Mouse (Mus musculus): ENCODE measurements around the gene Oas1g. TPM values are rescaled to one million over a fixed set of nuclear protein-coding genes. Genes with fewer than 3 reads are reported as not detected.

Oas1g gene
- 2.8 TPM for polyA plus RNA-seq (2017; shearing (Covaris generic))

DNA sequence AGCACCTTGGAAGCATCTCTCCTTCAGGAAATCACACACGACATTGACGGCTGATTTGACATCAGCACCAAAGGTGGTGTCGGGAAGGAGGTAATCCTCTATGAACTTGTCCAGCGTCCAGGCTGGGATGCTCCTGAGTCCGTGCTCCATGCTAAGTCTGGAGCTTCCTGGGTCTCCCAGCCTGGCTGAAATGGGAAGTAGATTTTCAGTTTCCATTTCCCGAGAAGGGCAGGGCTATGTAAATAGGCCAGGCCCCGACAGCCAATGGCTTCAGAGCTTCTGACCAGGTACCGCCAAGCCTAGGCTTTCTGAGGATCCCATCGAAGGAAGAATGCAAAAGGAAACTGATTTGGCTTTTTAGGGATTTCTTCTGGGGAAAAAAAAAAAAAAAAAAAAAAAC is at the start of gene Oas1g:
Oas1g (minus strand) TSS at position 201 of the 400 bp plus-strand sequence.

DNA sequence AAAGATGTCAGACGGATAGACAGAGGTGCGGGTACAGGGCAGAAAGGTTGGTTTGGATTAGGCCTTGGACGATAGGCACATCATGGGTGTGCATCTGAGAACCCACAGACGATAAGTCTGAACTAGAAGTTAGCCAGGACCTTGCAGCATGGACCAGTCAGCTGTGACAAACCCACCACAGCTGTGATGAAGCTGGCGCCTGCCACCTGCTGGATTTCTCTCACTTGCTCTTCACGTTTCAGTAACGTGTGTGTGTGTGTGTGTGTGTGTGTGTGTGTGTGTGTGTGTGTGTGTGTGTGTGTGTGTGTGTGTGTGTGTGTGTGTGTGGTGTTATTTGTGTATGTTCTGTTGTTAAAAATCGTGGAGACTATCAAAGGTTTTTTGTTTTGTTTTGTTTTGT is 26.8 kb upstream of the Oas1g start, which contains the start of gene Oas1d:
Oas1d (plus strand) TSS at position 333 of the 400 bp plus-strand sequence.

DNA sequence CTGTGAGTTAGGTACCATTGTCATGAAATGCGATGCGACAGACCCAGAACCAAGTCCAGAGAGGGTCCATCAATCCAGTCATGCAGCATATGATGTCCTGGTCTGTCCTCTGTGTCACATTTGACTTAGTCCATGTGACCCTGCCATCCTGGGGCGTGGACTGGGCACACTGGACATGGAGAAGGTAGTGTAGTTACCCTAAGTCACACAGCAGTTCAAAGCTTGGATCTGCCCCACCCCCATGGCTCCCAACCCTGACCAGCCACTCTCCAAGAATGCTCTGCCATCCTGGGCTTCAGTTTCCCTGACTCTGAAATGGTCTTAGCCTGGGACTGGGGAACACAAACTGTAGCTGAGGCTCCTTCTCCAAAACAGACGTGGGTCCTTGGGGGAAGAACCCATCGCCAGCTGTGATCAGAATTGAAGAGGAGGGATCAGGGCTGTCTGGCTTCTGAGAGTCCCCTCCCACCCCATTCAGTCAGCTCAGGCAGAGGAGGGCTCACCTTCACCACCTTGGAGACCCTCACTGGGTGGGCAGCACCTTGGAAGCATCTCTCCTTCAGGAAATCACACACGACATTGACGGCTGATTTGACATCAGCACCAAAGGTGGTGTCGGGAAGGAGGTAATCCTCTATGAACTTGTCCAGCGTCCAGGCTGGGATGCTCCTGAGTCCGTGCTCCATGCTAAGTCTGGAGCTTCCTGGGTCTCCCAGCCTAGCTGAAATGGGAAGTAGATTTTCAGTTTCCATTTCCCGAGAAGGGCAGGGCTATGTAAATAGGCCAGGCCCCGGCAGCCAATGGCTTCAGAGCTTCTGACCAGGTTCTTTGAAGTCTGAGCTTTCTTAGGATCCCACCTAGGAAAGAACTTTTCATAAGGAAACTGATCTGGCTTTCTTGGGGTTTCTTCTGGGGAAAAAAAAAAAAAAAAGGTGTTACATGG is 19.6 kb upstream of the Oas1g start, which contains the start of gene Oas1a:
Oas1a (minus strand) TSS at position 731 of the 943 bp plus-strand sequence.

GRCm38 (mm10) chr5:120861121-120861520 is 26.3 kb downstream of the Oas1g start, which contains the start of gene Oas1h:
Oas1h (plus strand) TSS chr5:120861421.

DNA sequence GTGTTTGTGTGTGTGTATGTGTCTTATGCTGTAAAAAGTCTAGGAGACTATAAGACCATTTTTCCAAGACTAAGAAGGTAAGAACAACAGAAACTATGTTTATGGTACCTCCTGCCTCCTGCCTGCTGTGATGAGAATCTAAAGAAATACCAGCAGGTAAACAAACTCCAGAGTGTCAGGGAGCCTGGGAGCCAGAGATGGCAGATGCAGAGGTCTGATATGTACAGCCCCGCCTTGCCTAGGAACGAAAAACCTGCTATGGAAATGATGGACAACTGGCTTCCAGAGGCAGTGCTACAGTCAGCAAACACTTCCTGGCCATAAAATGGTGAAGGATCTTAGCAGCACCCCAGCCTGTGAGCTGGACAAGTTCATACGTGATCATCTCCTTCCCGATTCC is 40.3 kb downstream of the Oas1g start, which contains the start of gene Oas1f:
Oas1f (plus strand) TSS at position 301 of the 400 bp plus-strand sequence.

Other genes starting within 250 kb of the Oas1g start
- 9.1 TPM for gene Rasal1, start 238.8 kb downstream of the Oas1g start, polyA plus RNA-seq (2017; shearing (Covaris generic))
- 23.4 TPM for gene Dtx1, start 175.7 kb downstream of the Oas1g start, polyA plus RNA-seq (2017; shearing (Covaris generic))
- 6.8 TPM for gene Oas2, start 137.8 kb downstream of the Oas1g start, polyA plus RNA-seq (2017; shearing (Covaris generic))
- 20.0 TPM for gene Oas3, start 110.0 kb downstream of the Oas1g start, polyA plus RNA-seq (2017; shearing (Covaris generic))
- not detected for gene Oas1e, start 92.1 kb downstream of the Oas1g start, polyA plus RNA-seq (2017; shearing (Covaris generic))
- 13.4 TPM for gene Oas1c, start 75.1 kb downstream of the Oas1g start, polyA plus RNA-seq (2017; shearing (Covaris generic))
- gene Oas1f, start 40.2 kb downstream of the Oas1g start, polyA plus RNA-seq (2017; shearing (Covaris generic)), result not detected
- gene Oas1h, start 26.2 kb downstream of the Oas1g start, polyA plus RNA-seq (2017; shearing (Covaris generic)), result not detected
- gene Oas1a, start 19.9 kb upstream of the Oas1g start, polyA plus RNA-seq (2017; shearing (Covaris generic)), result 79.6 TPM
- gene Oas1d, start 26.9 kb upstream of the Oas1g start, polyA plus RNA-seq (2017; shearing (Covaris generic)), result not detected
- not detected for gene Rph3a, start 122.5 kb upstream of the Oas1g start, polyA plus RNA-seq (2017; shearing (Covaris generic))